Mouse (Mus musculus) brain, embryonic 14.5 days (tissue): ENCODE measurements around the gene Lrp2. TPM values are rescaled to one million over a fixed set of nuclear protein-coding genes. Genes with fewer than 3 reads are reported as not detected.

ENCODE experiments used
- DNase-seq: peaks from one replicate; pipeline ENCODE4 v3.0.0-alpha.2; 2011; ENCODE audit warnings: low read depth
- CTCF ChIP-seq: fragments of 200-500 bp; IDR thresholded peaks from 2 replicates; pipeline ENCODE4 v1.5.1; 2012; ENCODE audit warnings: inconsistent platforms, mild to moderate bottlenecking, moderate library complexity, borderline replicate concordance; ENCODE audit not compliant: insufficient read depth, insufficient read length; ENCODE audit errors: extremely low read depth
- POLR2A ChIP-seq: fragments of 200-500 bp; IDR thresholded peaks from 2 replicates; pipeline ENCODE4 v1.6.1; 2012; ENCODE audit warnings: mild to moderate bottlenecking, inconsistent platforms, borderline replicate concordance; ENCODE audit not compliant: poor library complexity, insufficient read depth, insufficient read length, severe bottlenecking; ENCODE audit errors: extremely low read depth
- polyA plus RNA-seq: library from polyadenylated mRNA; depleted of rRNA; stranded (reverse); fragments of >200 nt; gene quantifications from 2 replicates; pipeline ENCODE4 v1.2.3, GENCODE M21; 2012; rRNA removed

The Lrp2 gene
- polyA plus RNA-seq, 1 experiment, result 3.4 TPM

GRCm38 (mm10) chr2:69386118-69386871, 199.6 kb downstream of the Lrp2 start:
- DNase-seq, result no peak
- TF ChIP-seq CTCF (no peak), POLR2A (no peak)

GRCm38 (mm10) chr2:69382838-69383237, 203.0 kb downstream of the Lrp2 start:
- no peak for DNase-seq
- TF ChIP-seq POLR2A (no peak), CTCF (no peak)

- no peak for DNase-seq
- TF ChIP-seq POLR2A, result no peak
- peak; percentile 25; the same call in 1 of the 2 replicates for TF ChIP-seq CTCF
These were observed 204.1 kb downstream of the Lrp2 start for GRCm38 (mm10) chr2:69381740-69382139.

- DNase-seq, result no peak
These were observed 205.6 kb downstream of the Lrp2 start, which contains the start of gene Dhrs9 for GRCm38 (mm10) chr2:69380281-69380680. Gene Dhrs9, plus strand, starts transcription at chr2:69380445.

GRCm38 (mm10) chr2:69379801-69380200, 206.1 kb downstream of the Lrp2 start:
- DNase-seq, result no peak
- TF ChIP-seq CTCF, result no peak
- no peak for TF ChIP-seq POLR2A

More at GRCm38 (mm10) chr2:69380281-69380680, 205.6 kb downstream of the Lrp2 start, which contains the start of gene Dhrs9:
- TF ChIP-seq POLR2A (no peak), CTCF (no peak)

- DNase-seq, result no peak
- TF ChIP-seq POLR2A, result no peak
- TF ChIP-seq CTCF, result no peak
These were observed 209.1 kb downstream of the Lrp2 start for GRCm38 (mm10) chr2:69376780-69377179.

Other genes with a start within 250 kb of the Lrp2 start
- 0.04 and 0.11 TPM in 2 replicates for gene Abcb11, start 243.4 kb downstream of the Lrp2 start, polyA plus RNA-seq
- gene Dhrs9, start 205.6 kb downstream of the Lrp2 start, polyA plus RNA-seq, result not detected in 2 replicates
- 18.8 and 19.5 TPM in 2 replicates for gene Bbs5, start 61.1 kb upstream of the Lrp2 start, polyA plus RNA-seq
- 0.38 and 0.44 TPM in 2 replicates for gene Klhl41, start 84.1 kb upstream of the Lrp2 start, polyA plus RNA-seq
- 14.4 and 14.9 TPM in 2 replicates for gene Fastkd1, start 127.5 kb upstream of the Lrp2 start, polyA plus RNA-seq
- 20.4 and 24.2 TPM in 2 replicates for gene Ppig, start 136.5 kb upstream of the Lrp2 start, polyA plus RNA-seq
- 2.1 and 3.5 TPM in 2 replicates for gene Ccdc173, start 203.5 kb upstream of the Lrp2 start, polyA plus RNA-seq
- 46.7 and 51.7 TPM in 2 replicates for gene Phospho2, start 203.6 kb upstream of the Lrp2 start, polyA plus RNA-seq
- gene Klhl23, start 235.9 kb upstream of the Lrp2 start, polyA plus RNA-seq, result 39.4 and 56.3 TPM in 2 replicates